Comparison of ENCODE assay signal across 20 mouse cellular contexts in genomic region chr9:11426473-11426872, GRCm38 (mm10).
"Had no signal": no experiment of that assay in that cellular context is flagged by ENCODE, and none has a peak within 500 bp of the region (broad histone marks: within the 10 kb centered on the region; RNA-seq: fewer than 3 reads in every experiment).

No protein-coding gene starts in this region.

- H3K27ac ChIP-seq: liver, embryonic 15.5 days; lung, embryonic 15.5 days; midbrain, embryonic 10.5 days; midbrain, embryonic 12.5 days; neural tube, embryonic 13.5 days; neural tube, embryonic 15.5 days; stomach, embryonic 15.5 days; stomach, postnatal 0 days had no signal

- H3K4me3 ChIP-seq: liver, embryonic 15.5 days; lung, embryonic 15.5 days; midbrain, embryonic 10.5 days; midbrain, embryonic 12.5 days; myocyte; neural tube, embryonic 13.5 days; neural tube, embryonic 15.5 days; stomach, embryonic 15.5 days had no signal

- DNase-seq: liver, postnatal 0 days; lung, adult 2 months; lung, postnatal 10 days; lung, postnatal 4 days; midbrain, embryonic 14.5 days; right cerebral cortex, postnatal 14 days; spleen, adult 18-20 months; thymus, adult 2 months; thymus, postnatal 25 days; thymus, postnatal 4 days had no signal

- H3K4me2 ChIP-seq: liver, embryonic 15.5 days; lung, embryonic 15.5 days; midbrain, embryonic 12.5 days; neural tube, embryonic 13.5 days; neural tube, embryonic 15.5 days; stomach, embryonic 15.5 days had no signal

- H3K9ac ChIP-seq: liver, embryonic 15.5 days; liver, postnatal 0 days; lung, embryonic 15.5 days; midbrain, embryonic 12.5 days; neural tube, embryonic 13.5 days; neural tube, embryonic 15.5 days; stomach, embryonic 15.5 days had no signal

- H3K9me3 ChIP-seq: liver, embryonic 15.5 days; lung, embryonic 15.5 days; midbrain, embryonic 10.5 days; midbrain, embryonic 12.5 days; neural tube, embryonic 13.5 days; neural tube, embryonic 15.5 days; stomach, embryonic 15.5 days had no signal

- ATAC-seq: liver, postnatal 0 days; midbrain, embryonic 16.5 days had no signal

- H3K27me3 ChIP-seq: liver, embryonic 15.5 days; lung, embryonic 15.5 days; midbrain, embryonic 12.5 days; neural tube, embryonic 13.5 days; neural tube, embryonic 15.5 days; stomach, embryonic 15.5 days had no signal

- H3K4me1 ChIP-seq: liver, embryonic 15.5 days; lung, embryonic 15.5 days; midbrain, embryonic 10.5 days; midbrain, embryonic 12.5 days; neural tube, embryonic 13.5 days; neural tube, embryonic 15.5 days; stomach, embryonic 15.5 days had no signal

- H3K36me3 ChIP-seq: liver, embryonic 15.5 days; lung, embryonic 15.5 days; midbrain, embryonic 10.5 days; midbrain, embryonic 12.5 days; neural tube, embryonic 13.5 days; neural tube, embryonic 15.5 days; stomach, embryonic 15.5 days had no signal
